Mouse (Mus musculus): ENCODE measurements at regions not wholly inside any gene's neighbourhood (a gene's known extent, or its start where the extent isn't known, plus 50 kb on each side); places are given as distances from the start of the nearest gene placed in this dataset.

GRCm38 (mm10) chr8:127768311-127768710, 590.1 kb upstream of the Nrp1 start:
- TF ChIP-seq CTCF (IDR thresholded peaks at IDR 0.05; ENCODE audit: borderline replicate concordance, insufficient read depth, low read depth, low read length) (no peak), POLR2A (IDR thresholded peaks at IDR 0.05; ENCODE audit: borderline replicate concordance, insufficient read depth, low read length) (no peak)
